Mouse (Mus musculus) lung, adult 2 months (tissue): Measurements from ENCODE around the gene Appbp2.

Experiments
- CTCF ChIP-seq: fragments of 200-500 bp; IDR thresholded peaks from 2 replicates; pipeline ENCODE4 v1.5.1; 2011; ENCODE audit warnings: mild to moderate bottlenecking, low read length, control low read depth; ENCODE audit not compliant: insufficient read depth
- POLR2A ChIP-seq: fragments of 200-500 bp; IDR thresholded peaks from 2 replicates; pipeline ENCODE4 v1.6.1; 2011; ENCODE audit warnings: low read depth, mild to moderate bottlenecking, control low read depth, low read length, borderline replicate concordance; ENCODE audit errors: extremely low read depth

- no peak for TF ChIP-seq POLR2A
- peak; percentile 44; the same call in 1 of the 2 replicates for TF ChIP-seq CTCF
These were observed 38.4 kb upstream of the Appbp2 start for GRCm38 (mm10) chr11:85273299-85273698.
